Mouse (Mus musculus): ENCODE measurements around the gene Snap91. TPM values are rescaled to one million over a fixed set of nuclear protein-coding genes. Genes with fewer than 3 reads are reported as not detected.

Gene Snap91
- total RNA-seq, 2 experiments from 2014 or later = 0.18 to 0.51 TPM

- intact Hi-C loops (cut with DNase I; ENCODE audit: low total_unique reads) = no loop called here
- no peak for DNase-seq
Observed at GRCm38 (mm10) chr9:86819366-86819765, 61.1 kb downstream of the Snap91 start.

DNA sequence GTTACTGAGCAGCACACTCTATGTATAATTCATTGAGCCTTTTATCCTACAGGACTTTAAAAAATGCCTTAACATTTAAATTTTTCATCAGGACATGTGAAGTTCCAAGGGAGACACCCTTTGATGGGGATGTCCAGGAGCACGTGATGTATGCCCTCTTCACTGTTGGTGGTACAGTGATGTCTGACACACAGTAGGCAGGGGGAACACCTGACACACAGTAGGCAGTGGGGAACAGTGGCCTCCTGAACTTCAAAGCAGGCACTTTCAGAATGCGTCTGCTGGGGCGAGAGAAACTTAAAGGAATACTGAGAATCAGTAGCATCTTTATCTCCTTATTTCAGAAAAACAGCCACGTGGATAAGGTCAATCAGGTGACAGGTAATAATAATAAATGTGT is 62.8 kb downstream of the Snap91 start:
- intact Hi-C loops (cut with DNase I; ENCODE audit: low total_unique reads) = no loop called here
- no peak for DNase-seq

DNA sequence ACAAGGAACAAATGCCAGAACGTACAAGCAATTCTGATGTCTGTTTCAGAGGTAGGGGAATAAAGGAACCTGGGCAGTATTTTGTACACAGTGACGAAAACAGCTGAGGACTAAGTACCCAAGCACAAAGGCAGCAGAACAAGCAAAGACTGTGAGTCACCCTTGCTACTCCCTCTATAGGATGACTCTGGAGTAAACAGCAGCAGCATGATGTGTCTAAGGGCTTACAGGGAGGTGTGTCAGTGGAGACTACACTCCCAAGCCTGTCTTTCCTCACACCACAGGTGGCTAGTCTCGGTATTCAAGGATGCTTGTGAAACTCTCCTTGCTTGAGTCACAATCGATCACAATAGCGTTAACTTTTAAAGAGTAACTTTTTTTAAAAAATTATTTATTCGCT is 66.1 kb downstream of the Snap91 start:
- intact Hi-C loops (cut with DNase I; ENCODE audit: low total_unique reads) = no loop called here
- DNase-seq = no peak

DNA sequence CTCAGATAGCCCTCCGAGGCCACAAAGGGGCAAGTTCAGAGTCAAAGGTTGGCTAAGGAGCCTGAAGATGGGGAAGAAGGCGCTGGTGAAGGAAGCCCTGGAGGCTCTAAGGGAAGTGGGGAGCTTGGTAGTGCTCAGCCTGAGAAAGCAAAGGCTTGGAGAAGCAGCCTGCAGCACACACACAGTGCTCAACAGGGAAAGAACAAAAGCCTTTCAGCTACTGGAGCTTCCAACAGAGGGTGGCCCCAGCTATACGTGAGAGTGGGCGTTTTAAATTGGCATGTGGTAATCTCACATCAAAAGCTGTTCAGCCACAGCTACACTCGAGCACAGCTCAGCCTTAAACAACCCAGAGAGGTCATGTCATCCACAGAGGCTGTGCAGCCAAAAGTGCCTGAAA is 67.1 kb downstream of the Snap91 start:
- intact Hi-C loops (cut with DNase I; ENCODE audit: low total_unique reads) = no loop called here
- DNase-seq = no peak

- intact Hi-C loops (cut with DNase I; ENCODE audit: low total_unique reads) = no loop called here
- DNase-seq = no peak
Observed at GRCm38 (mm10) chr9:86810696-86811232, 69.7 kb downstream of the Snap91 start.

- intact Hi-C loops (cut with DNase I; ENCODE audit: low total_unique reads) = no loop called here
Observed at GRCm38 (mm10) chr9:86810213-86810612, 70.2 kb downstream of the Snap91 start.

GRCm38 (mm10) chr9:86800600-86801163 is 79.8 kb downstream of the Snap91 start:
- intact Hi-C loops (cut with DNase I; ENCODE audit: low total_unique reads) = no loop called here
- no peak for DNase-seq

More at GRCm38 (mm10) chr9:86810213-86810612, 70.2 kb downstream of the Snap91 start:
- no peak for DNase-seq

- DNase-seq = no peak
- intact Hi-C loops (cut with DNase I; ENCODE audit: low total_unique reads) = loop anchor here (10.0 kb wide), 1 partner anchor 204 kb away; no protein-coding TSS in a partner anchor
Observed at GRCm38 (mm10) chr9:86799099-86799498, 81.4 kb downstream of the Snap91 start.

DNA sequence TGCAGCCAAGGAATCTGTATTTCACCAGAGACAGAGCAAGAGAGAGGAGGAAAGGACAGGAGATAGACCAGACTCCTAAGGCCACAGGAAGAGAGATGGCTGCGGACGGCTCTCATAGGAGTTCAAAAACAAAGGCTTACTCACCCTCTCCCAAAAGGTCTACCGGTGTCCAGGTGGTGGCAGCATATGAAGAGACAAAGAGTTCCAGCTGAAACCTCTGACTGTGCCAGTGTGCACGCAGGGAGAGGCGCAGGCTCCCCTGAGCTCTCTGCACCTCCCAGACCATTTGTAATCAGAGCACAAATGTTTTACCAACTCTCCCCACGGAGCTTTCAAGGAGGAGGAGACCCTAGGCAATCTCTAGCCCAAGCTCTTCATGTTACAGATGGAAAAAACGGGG is 81.8 kb downstream of the Snap91 start:
- no peak for DNase-seq
- intact Hi-C loops (cut with DNase I; ENCODE audit: low total_unique reads) = loop anchor here (10.0 kb wide), 1 partner anchor 204 kb away; no protein-coding TSS in a partner anchor

DNA sequence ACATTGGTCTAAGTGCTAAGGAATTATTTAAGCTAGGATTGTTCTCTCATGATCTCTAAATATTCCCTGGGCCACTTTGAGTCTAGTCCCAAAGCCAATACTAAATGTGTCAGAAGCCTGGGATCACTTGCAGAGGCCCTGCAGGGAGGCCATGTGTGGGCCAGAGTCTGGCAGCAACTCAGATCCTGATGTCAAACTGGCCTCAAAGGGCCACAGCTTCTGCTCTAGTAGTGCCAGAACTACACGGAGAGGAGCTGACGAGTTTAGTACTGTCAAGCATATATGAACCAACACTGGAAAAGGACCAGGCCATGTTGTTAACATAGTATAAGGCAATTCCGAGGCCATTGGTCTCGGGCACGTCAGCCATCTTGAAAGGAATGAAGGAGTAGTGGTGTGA is 82.3 kb downstream of the Snap91 start:
- no peak for DNase-seq
- intact Hi-C loops (cut with DNase I; ENCODE audit: low total_unique reads) = loop anchor here (10.0 kb wide), 1 partner anchor 203 kb away; no protein-coding TSS in a partner anchor

GRCm38 (mm10) chr9:86797553-86797952 is 82.9 kb downstream of the Snap91 start:
- DNase-seq = no peak
- intact Hi-C loops (cut with DNase I; ENCODE audit: low total_unique reads) = loop anchor here (10.0 kb wide), 1 partner anchor 203 kb away; no protein-coding TSS in a partner anchor

- DNase-seq = no peak
- intact Hi-C loops (cut with DNase I; ENCODE audit: low total_unique reads) = loop anchor here (10.0 kb wide), 1 partner anchor 200 kb away; no protein-coding TSS in a partner anchor
Observed at GRCm38 (mm10) chr9:86795236-86795635, 85.2 kb downstream of the Snap91 start.

GRCm38 (mm10) chr9:86791927-86792326 is 88.5 kb downstream of the Snap91 start:
- intact Hi-C loops (cut with DNase I; ENCODE audit: low total_unique reads) = loop anchor here (10.0 kb wide), 1 partner anchor 197 kb away; no protein-coding TSS in a partner anchor
- no peak for DNase-seq

- DNase-seq = no peak
- intact Hi-C loops (cut with DNase I; ENCODE audit: low total_unique reads) = no loop called here
Observed at GRCm38 (mm10) chr9:86789186-86789585, 91.3 kb downstream of the Snap91 start.

GRCm38 (mm10) chr9:86782836-86783235 is 97.6 kb downstream of the Snap91 start:
- intact Hi-C loops (cut with DNase I; ENCODE audit: low total_unique reads) = no loop called here
- DNase-seq = no peak

DNA sequence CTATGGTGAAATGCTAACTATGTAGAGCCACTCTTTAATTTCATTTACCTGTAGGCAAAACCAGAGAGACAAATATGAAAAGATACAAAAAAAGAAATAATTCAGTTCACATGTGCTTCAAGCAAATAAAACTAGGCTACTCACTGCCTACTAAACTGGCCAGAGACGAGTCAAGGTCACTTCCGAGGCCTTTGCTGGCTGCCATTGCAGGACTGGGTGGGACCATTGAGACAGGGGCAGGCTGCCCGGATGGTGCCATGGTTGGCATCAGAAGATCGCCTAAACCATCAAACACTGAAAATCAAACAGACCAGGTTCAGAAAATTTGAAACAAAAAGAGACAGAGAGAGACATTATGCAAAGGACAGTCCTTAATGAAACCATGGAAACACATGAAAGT is 99.0 kb downstream of the Snap91 start:
- intact Hi-C loops (cut with DNase I; ENCODE audit: low total_unique reads) = no loop called here
- DNase-seq = no peak

DNA sequence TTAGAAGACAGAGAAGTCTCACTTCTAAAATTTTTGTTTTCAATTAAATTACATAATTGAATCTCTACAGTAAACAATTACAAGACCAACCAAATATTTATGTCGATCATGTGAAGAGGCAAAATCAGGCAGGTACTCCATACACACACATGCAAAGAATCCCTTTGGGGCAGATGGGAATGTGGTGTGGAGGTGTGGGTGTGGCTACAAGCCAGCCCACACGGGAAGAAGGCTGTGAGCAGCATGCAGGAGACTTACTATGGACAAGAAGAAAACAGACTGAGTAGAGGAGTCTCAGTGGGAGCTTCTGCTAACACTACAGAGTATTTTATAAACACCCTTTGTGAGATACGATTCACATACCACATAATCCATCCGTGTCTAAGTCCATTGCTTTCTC is 102.2 kb downstream of the Snap91 start:
- DNase-seq = no peak
- intact Hi-C loops (cut with DNase I; ENCODE audit: low total_unique reads) = no loop called here

DNA sequence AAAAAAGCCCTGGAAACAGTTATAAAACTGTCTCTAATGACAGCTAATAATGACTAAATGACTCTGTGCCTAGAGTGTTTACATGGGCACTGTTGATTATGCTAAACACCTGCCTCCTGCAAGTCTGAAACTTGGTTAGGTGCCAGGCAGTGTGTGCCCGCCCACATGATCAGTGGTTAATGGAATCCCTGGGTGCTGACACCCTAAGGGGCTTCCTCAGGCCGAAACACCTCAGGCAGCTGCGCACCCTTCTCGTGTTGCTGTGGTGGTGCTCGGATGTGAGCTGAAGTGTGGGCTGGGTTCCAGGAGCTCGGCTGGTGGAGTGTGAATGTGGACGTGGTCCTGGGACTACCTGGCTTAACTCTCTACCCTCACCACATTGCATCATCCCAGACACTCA is 103.1 kb downstream of the Snap91 start:
- intact Hi-C loops (cut with DNase I; ENCODE audit: low total_unique reads) = no loop called here
- DNase-seq = no peak

DNA sequence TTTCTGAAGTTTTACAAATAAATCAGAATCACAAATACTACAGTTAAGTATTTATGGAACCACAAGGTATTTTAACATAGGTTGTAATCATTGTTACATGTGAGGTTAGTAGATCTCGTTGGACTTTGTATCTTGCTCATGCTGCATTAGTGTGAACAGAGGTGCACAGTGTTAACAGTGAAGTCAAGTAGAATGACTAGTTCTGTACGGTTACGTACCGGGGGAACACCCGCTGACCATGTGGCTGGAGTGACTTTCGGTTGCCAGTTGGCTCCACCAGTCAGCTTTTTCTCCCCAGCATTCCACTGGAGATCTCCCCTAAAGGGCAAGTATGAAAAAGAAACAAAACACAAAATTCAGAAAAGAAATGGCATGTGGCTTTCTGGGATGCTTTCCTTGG is 105.1 kb downstream of the Snap91 start:
- no peak for DNase-seq
- intact Hi-C loops (cut with DNase I; ENCODE audit: low total_unique reads) = no loop called here

GRCm38 (mm10) chr9:86773996-86774395 is 106.5 kb downstream of the Snap91 start:
- DNase-seq = no peak

GRCm38 (mm10) chr9:86772897-86773296 is 107.6 kb downstream of the Snap91 start:
- DNase-seq = no peak
- intact Hi-C loops (cut with DNase I; ENCODE audit: low total_unique reads) = no loop called here

More at GRCm38 (mm10) chr9:86773996-86774395, 106.5 kb downstream of the Snap91 start:
- intact Hi-C loops (cut with DNase I; ENCODE audit: low total_unique reads) = no loop called here
